Mouse (Mus musculus) midbrain, embryonic 12.5 days (tissue): ENCODE results near the gene Pla2g4f. TPM values are rescaled to one million over a fixed set of nuclear protein-coding genes. Genes with fewer than 3 reads are reported as not detected.

Experiments used
- ATAC-seq: fragments of 200-750 bp; cut with Nextera tagmentation; 2 replicates; pipeline ENCODE4 v1.8.0; 2017; ENCODE audit warnings: low read depth, moderate TSS enrichment, moderate library complexity; ENCODE audit not compliant: low FRiP score
- H3K27ac ChIP-seq: fragments of 300-500 bp; sonication (generic); replicated peaks from 2 replicates; pipeline ENCODE4 v1.5.1; 2016; ENCODE audit warnings: mild to moderate bottlenecking
- H3K27me3 ChIP-seq: fragments of 300-500 bp; sonication (generic); 2 replicates; pipeline ENCODE4 v1.6.1; 2016; ENCODE audit warnings: mild to moderate bottlenecking
- H3K36me3 ChIP-seq: fragments of 300-500 bp; sonication (generic); 2 replicates; pipeline ENCODE4 v1.6.1; 2016
- H3K4me1 ChIP-seq: fragments of 300-500 bp; sonication (generic); 2 replicates; pipeline ENCODE4 v1.6.1; 2016
- H3K4me2 ChIP-seq: fragments of 300-500 bp; sonication (generic); replicated peaks from 2 replicates; pipeline ENCODE4 v1.6.1; 2016; ENCODE audit warnings: mild to moderate bottlenecking, moderate library complexity
- H3K4me3 ChIP-seq: fragments of 300-500 bp; sonication (generic); 2 replicates; pipeline ENCODE4 v1.5.1; 2016; ENCODE audit warnings: mild to moderate bottlenecking
- H3K9ac ChIP-seq: fragments of 300-500 bp; sonication (generic); replicated peaks from 2 replicates; pipeline ENCODE4 v1.6.1; 2016; ENCODE audit warnings: mild to moderate bottlenecking, moderate library complexity
- H3K9me3 ChIP-seq: fragments of 300-500 bp; sonication (generic); 2 replicates; pipeline ENCODE4 v1.6.1; 2016; ENCODE audit warnings: mild to moderate bottlenecking
- WGBS: fragments of 180-500 bp; shearing (Covaris S2); methylation state at CpG from one replicate; pipeline ENCODE4 v1.1.7; 2016; 5-methylcytosine and 5-hydroxymethylcytosine counted together
- polyA plus RNA-seq: library from polyadenylated mRNA; unstranded; fragments of >200 nt; fragmentation: Nextera tagmentation; extraction: Ambion mirVana; gene quantifications from 2 replicates; pipeline ENCODE4 v1.2.1, GENCODE M21; 2016

Gene Pla2g4f
- polyA plus RNA-seq = 0.06 TPM in 1 of 2 replicates, not detected in the other

DNA sequence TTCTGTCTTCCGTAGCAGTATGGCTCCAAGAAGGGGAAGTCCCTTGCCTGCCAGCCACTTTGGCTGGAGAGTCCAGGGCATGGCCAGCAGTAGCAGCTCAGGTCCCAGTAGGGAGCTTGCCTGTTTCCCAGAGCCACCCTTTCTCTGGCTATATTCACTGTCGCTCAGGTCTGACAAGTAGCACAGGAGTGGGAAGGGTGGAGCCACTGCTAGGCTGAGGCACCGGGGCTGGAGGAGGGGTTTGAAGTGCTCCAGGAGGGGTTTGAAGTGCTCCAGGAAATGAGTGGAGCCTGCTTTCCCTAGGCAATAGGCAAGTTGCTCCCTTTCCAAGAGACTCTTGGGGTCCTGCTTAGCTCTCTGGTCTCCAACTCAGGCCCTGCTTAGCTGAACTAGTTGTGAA is at the start of gene Pla2g4f:
Gene Pla2g4f (minus strand): TSS at position 190 of the 400 bp plus-strand sequence.
- Histone ChIP-seq H3K27me3 (no peaks in the 10 kb centered on the region), H3K9me3 (no peaks in the 10 kb centered on the region)
- WGBS = 65% methylated on average over 3 of the region's 3 CpGs

DNA sequence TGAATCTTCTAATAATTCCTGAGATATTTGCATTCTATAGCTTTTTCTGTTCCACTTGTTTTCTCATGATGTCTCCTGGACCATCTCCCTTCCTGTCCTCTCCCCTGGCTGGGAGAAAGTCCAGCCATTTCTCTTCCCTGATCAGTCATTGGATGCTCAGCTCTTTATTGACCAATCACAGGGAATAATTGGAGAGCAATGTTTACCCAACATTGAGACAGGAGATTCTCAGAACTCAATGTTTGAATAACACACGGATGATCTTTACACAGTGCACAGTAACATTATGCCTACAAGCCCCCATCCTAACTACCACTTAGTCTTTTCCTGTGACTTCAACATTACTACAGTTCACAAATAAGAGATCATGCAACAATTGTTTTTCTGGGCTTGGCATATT is 46.5 kb upstream of the Pla2g4f start:
- 88% methylated on average over 1 of the region's 1 CpGs for WGBS
- Histone ChIP-seq H3K4me2 (no peak overlapping the region), H3K36me3 (peaks cover 58% of the 10 kb centered on the region), H3K9ac (no peak overlapping the region), H3K4me1 (no peaks in the 10 kb centered on the region), H3K27me3 (no peaks in the 10 kb centered on the region), H3K9me3 (no peaks in the 10 kb centered on the region), H3K27ac (no peak overlapping the region), H3K4me3 (no peak overlapping the region)
- ATAC-seq = no peak

More for the DNA sequence above, at the start of gene Pla2g4f:
- H3K4me2 ChIP-seq = no peak within 1 kb of the TSS
- no peak for ATAC-seq
- H3K4me3 ChIP-seq = no peak within 1 kb of the TSS
- H3K36me3 ChIP-seq = peaks cover 35% of the 10 kb centered on the region
- no peaks in the 10 kb centered on the region for H3K4me1 ChIP-seq
- H3K9ac ChIP-seq = no peak within 1 kb of the TSS
- no peak within 1 kb of the TSS for H3K27ac ChIP-seq

DNA sequence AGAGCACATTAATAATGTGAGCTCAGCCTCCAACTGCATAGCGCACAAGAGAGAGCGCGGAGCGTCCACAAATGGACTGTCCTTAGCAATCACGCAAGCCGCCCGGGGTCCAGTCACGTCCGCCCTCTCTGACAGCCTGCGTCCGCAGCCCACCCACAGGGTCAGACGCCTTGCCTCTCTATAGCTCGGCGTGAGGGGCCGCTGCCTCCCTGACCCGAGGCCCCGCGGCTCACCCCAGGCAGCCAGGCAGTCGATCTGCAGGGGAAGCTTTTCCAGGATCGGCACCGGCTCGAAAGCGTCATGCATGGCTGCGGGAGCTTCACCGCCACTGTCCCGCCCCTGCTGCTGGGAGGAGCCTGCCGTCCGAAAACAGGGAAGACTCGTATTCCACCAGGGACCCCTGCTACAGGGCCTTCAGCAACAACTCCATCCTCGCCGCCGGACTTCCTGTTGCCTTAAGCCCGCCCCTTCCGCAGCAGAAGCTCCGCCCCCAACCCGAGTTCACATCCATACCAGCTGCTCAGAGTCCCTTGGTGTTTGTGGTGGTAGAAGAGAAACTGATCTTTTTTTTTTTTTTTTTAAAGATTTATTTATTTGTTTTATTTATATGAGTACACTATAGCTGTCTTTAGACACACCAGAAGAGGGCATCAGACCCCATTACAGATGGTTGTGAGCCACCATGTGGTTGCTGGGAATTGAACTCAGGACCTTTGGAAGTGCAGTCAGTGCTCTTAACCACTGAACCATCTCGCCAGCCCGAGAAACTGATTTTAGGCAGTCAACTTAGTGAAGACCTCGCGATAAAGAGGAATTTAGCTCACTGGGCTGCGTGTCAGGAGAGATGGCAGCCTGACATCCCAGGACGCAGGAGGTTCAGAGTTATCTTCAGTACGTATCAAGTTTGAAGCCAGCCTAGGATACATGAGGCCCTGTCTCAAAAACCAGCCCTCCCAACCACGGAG is 39.0 kb upstream of the Pla2g4f start, which contains the start of gene Vps39:
Gene Vps39 (minus strand): TSS at position 456 of the 965 bp plus-strand sequence.
- ATAC-seq = peak; percentile 95

DNA sequence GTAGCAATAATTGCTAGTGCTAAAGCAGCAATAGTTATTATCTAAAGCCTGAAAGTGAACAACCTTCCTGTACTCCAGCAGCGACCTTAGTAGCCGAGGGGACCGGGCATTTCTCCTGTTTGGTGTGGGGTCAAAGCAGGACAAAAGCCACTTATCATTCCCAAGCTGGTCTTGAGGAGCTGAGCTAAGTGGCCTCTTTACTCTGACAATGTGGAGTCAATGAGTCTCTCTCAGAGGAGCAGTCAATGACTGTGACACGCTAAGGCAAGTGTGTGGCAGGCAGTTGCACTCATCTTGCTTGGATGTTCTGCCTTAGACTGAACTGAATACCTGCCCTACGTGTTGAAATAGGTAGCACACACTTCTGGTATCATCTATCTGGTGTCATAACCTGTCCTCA is 37.4 kb upstream of the Pla2g4f start:
- Histone ChIP-seq H3K27me3 (no peaks in the 10 kb centered on the region), H3K4me1 (peaks cover 13% of the 10 kb centered on the region), H3K4me3 (no peak overlapping the region), H3K9me3 (no peaks in the 10 kb centered on the region), H3K27ac (no peak overlapping the region), H3K36me3 (peaks cover 46% of the 10 kb centered on the region), H3K9ac (no peak overlapping the region), H3K4me2 (peak overlapping the region; percentile 76; the same call in 1 of the 2 replicates)
- 81% methylated on average over 5 of the region's 5 CpGs for WGBS
- no peak for ATAC-seq

More for the DNA sequence above, 39.0 kb upstream of the Pla2g4f start, which contains the start of gene Vps39:
- Histone ChIP-seq H3K27me3 (no peaks in the 10 kb centered on the region), H3K4me2 (peak within 1 kb of the TSS; percentile 76), H3K9me3 (no peaks in the 10 kb centered on the region), H3K27ac (peak within 1 kb of the TSS; percentile 82), H3K36me3 (peaks cover 45% of the 10 kb centered on the region), H3K4me1 (peaks cover 13% of the 10 kb centered on the region), H3K9ac (peak within 1 kb of the TSS; percentile 91), H3K4me3 (peak within 1 kb of the TSS; percentile 92)
- 11% methylated on average over 44 of the region's 44 CpGs for WGBS

DNA sequence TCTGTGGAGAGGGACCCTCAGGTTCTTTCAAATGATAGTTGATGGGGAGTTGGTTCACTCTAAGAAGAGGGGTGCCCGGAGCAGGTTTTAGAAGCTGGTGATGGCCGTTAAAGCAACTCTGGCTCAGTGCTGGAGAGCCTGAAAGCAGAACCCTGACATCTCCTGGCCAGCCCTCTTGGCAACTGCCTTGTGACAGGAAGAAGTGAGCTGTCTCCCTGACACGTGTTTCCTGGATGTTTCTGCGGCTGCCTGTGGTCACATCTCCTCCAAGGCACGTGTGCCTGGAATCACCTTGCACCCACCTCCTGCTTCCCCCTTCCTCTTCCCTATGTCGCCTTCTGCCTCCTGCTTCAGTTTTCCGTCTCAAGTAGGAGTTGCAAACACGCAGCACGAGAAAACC is 34.2 kb upstream of the Pla2g4f start:
- H3K27ac ChIP-seq = no peak overlapping the region
- no peaks in the 10 kb centered on the region for H3K27me3 ChIP-seq
- 84% methylated on average over 9 of the region's 9 CpGs for WGBS
- peaks cover 13% of the 10 kb centered on the region for H3K4me1 ChIP-seq
- H3K9me3 ChIP-seq = no peaks in the 10 kb centered on the region
- H3K36me3 ChIP-seq = peaks cover 57% of the 10 kb centered on the region
- no peak overlapping the region for H3K4me2 ChIP-seq
- no peak overlapping the region for H3K9ac ChIP-seq
- H3K4me3 ChIP-seq = no peak overlapping the region
- ATAC-seq = no peak

DNA sequence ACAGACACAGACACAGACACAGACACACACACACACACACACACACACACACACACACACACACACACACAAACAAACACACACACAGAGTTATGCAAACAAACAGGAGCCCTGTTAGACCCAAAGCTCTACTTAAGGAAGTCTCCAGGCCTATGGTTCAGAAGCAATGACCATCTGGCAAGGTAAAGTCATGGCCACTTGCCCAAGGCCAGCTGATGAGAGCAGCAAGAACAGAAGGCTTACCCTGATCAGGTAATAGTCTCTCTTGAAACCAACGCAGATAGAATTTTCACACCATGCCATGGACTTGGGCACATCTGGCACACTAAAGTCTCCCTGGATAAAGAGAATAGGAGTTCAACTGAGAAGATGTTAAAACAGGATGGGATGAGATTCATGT is 27.8 kb upstream of the Pla2g4f start:
- Histone ChIP-seq H3K4me1 (no peaks in the 10 kb centered on the region), H3K9me3 (no peaks in the 10 kb centered on the region), H3K36me3 (peaks cover 91% of the 10 kb centered on the region), H3K9ac (no peak overlapping the region), H3K27me3 (no peaks in the 10 kb centered on the region), H3K27ac (no peak overlapping the region), H3K4me2 (no peak overlapping the region), H3K4me3 (no peak overlapping the region)
- 95% methylated on average over 1 of the region's 1 CpGs for WGBS
- no peak for ATAC-seq

DNA sequence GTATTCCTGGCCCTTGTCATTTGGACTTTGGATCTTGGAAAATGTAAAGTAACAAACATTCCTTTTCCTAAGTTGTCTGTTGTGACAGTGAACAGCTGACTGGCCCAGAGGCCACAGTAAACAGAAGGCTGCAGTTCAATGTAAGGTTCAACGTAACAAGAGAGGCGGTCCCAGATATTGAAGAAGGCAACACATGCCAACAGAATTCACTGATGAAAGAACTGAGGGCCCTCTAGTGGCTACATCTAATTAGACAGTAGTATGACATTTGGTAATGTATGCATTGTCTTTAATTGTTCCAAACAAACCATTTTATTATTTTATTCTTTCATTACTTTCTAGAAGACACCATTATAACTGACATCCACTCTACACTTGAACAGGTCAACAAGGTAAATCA is 23.9 kb upstream of the Pla2g4f start:
- Histone ChIP-seq H3K27ac (no peak overlapping the region), H3K36me3 (peaks cover 83% of the 10 kb centered on the region), H3K4me2 (no peak overlapping the region), H3K9ac (no peak overlapping the region), H3K27me3 (no peaks in the 10 kb centered on the region), H3K4me3 (no peak overlapping the region), H3K4me1 (no peaks in the 10 kb centered on the region), H3K9me3 (no peaks in the 10 kb centered on the region)
- 81% methylated on average over 2 of the region's 2 CpGs for whole genome bisulfite sequencing
- no peak for ATAC-seq

DNA sequence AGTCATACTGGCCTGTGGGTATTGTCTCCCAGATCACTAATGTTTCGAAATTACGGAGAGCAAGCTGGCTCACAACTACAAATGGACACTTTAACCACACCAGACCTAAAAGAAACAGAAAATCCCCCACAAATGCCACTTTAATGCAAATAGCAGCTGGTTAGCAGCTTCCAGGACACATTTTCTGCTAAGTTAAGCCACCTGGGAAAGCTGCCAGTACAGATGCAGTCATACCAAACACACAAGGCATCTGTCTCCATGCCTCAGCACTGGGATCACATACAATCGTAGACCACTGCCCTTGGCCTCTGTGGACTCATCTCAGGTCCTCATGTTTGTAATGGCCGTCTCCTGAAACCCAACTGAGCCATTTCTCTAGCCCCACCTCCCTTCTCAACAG is 17.6 kb upstream of the Pla2g4f start:
- Histone ChIP-seq H3K9ac (no peak overlapping the region), H3K4me3 (no peak overlapping the region), H3K4me2 (no peak overlapping the region), H3K4me1 (no peaks in the 10 kb centered on the region), H3K27ac (no peak overlapping the region), H3K36me3 (peaks cover 75% of the 10 kb centered on the region), H3K27me3 (no peaks in the 10 kb centered on the region), H3K9me3 (no peaks in the 10 kb centered on the region)
- no peak for ATAC-seq
- 96% methylated on average over 4 of the region's 4 CpGs for WGBS

DNA sequence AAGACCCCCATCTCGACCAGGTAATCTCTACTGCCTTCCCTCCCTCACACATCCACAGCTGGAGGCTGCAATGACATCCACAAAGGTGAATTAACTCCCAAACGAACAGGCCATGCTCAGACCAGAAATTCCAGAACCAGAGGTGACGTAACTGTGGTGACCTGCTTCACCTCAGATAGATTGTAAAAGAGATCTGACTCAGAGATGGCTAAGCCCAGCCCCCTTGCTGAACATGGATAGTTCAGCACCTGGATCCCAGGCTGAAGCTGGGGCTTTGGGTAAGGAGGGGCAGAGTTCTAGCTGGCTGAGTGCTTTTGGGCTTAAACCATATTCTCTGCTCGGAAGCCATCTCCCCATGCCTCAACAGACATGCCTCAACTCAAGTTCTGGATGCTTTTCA is 1.1 kb upstream of the Pla2g4f start:
- WGBS = 75% methylated on average over 4 of the region's 4 CpGs
- no peaks in the 10 kb centered on the region for H3K4me1 ChIP-seq
- no peak overlapping the region for H3K27ac ChIP-seq
- no peak overlapping the region for H3K4me3 ChIP-seq
- H3K4me2 ChIP-seq = no peak overlapping the region
- H3K9ac ChIP-seq = no peak overlapping the region
- ATAC-seq = no peak
- H3K36me3 ChIP-seq = peaks cover 43% of the 10 kb centered on the region
- H3K27me3 ChIP-seq = no peaks in the 10 kb centered on the region
- no peaks in the 10 kb centered on the region for H3K9me3 ChIP-seq

DNA sequence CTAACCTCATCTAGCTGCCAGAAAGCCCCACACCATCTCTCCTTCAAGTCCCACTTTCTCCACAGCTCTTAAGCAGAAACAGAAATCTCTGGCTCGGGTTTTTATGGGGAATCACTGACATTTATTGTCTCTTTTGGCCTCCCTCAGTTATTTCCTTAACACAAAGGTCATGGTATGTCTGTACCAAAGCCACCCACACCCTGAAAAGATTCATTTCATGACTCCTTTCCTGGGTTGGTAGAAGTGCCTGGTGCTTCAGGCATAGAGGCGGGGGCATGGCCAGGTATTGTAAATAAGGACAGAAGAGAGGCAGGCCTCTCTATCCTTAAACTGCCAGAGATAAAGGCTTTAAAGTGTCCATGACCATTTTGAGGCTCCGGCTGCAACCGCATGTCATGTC is 522 bp upstream of the Pla2g4f start:
- H3K4me1 ChIP-seq = no peaks in the 10 kb centered on the region
- WGBS = 86% methylated on average over 4 of the region's 4 CpGs
- no peak for ATAC-seq
- no peaks in the 10 kb centered on the region for H3K27me3 ChIP-seq
- H3K4me2 ChIP-seq = no peak overlapping the region
- H3K4me3 ChIP-seq = no peak overlapping the region
- H3K27ac ChIP-seq = no peak overlapping the region
- no peak overlapping the region for H3K9ac ChIP-seq
- no peaks in the 10 kb centered on the region for H3K9me3 ChIP-seq
- H3K36me3 ChIP-seq = peaks cover 40% of the 10 kb centered on the region

DNA sequence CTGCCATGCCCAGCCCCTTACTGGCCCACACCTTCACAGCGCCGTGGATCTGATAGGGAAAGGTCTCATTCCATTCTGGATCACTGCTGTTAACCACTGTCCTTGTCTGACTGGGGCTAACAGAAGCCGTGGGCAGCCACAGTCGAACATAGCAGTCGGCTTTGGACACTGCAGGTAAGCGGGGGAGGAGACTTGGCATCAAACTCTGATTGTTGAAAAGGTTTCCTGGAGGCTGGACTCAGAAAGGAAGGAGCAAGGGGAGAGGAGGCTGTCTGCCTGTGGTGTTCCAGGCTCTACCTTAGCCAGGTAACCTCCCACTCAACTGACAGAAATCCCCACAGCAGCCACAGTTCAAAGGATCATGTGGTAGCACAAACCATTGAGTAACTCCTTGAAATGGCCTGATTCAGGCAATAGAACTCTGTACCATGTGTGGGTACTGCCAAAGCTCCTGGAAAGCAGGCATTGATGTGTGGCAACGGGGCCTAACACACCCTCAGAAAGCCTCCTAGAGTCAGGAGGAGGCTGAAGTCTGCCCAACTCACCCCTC is 1.6 kb downstream of the Pla2g4f start:
- no peak for ATAC-seq
- Histone ChIP-seq H3K4me2 (no peak overlapping the region), H3K27ac (no peak overlapping the region), H3K4me3 (no peak overlapping the region), H3K4me1 (no peaks in the 10 kb centered on the region), H3K36me3 (peaks cover 19% of the 10 kb centered on the region; the same call in 1 of the 2 replicates), H3K9me3 (no peaks in the 10 kb centered on the region), H3K9ac (no peak overlapping the region), H3K27me3 (no peaks in the 10 kb centered on the region)
- WGBS = 83% methylated on average over 7 of the region's 7 CpGs

DNA sequence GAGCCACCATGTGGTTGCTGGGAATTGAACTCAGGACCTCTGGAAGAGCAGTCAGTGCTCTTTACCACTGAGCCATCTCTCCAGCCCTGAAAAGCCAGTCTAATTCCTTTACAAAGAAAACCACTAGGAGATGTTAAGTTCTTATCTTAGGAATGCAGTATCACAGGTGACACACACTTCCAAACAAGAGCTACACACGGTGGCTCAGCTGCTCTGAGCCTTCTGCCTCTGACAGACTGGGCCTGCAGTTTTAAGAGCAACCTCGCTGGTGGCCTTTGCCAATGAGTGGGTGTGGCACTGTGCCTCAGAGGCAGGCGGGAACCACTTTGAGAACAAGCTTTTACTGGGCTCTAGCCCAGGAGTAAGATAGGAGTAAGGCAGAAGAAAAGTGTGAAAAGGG is 9.9 kb downstream of the Pla2g4f start:
- Histone ChIP-seq H3K9ac (no peak overlapping the region), H3K9me3 (no peaks in the 10 kb centered on the region), H3K4me3 (no peak overlapping the region), H3K36me3 (no peaks in the 10 kb centered on the region), H3K27me3 (no peaks in the 10 kb centered on the region), H3K4me2 (no peak overlapping the region), H3K4me1 (no peaks in the 10 kb centered on the region), H3K27ac (no peak overlapping the region)
- no peak for ATAC-seq
- WGBS = 44% methylated on average over 3 of the region's 3 CpGs
